Mouse (Mus musculus): Measurements from ENCODE around the gene Mvb12a. TPM values are rescaled to one million over a fixed set of nuclear protein-coding genes. Genes with fewer than 3 reads are reported as not detected.

Mvb12a gene
- total and polyA plus RNA-seq, 3 experiments, result 80.5 to 157 (median 128) TPM

DNA sequence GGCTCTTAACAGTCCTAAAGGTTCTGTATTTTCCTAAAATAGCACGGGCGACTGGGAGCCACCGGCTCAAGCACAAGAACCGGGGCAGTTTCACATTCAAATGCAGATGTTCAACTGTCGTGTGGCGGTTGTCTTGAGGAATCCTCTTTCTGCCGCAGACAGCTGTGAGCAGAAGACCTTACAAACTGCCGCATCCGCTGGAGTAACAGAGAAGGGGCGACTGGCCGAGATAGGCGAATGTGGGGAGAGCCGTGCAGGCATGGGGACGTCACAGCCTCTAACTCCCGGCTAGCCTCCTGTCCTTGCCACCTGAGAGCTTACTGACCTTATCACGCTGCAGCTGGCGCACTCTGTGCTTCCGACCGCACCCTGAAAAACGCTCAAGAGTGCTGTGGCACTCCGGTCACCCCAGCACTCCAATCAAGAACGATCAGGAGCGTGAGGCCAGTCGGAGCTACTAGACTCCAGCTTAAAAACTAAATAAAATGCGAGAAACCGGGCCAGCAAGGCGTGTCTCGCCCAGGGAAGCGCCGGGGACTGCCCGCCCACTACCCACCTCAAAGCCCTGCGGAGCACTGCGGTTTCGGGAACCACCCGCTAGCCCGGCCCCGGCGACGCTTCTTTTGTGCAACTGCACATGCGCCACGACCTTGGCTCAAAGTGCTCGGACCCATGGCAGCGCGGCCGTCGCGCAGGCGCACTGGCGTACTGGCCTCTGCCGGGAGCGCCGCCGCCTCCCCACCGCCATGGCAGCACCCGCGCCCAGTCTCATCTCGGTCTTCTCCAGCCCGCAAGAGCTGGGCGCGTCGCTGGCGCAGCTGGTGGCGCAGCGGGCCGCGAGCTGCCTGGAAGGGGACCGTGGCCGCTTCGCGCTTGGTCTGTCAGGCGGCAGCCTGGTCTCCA lies 49.0 kb downstream of the Mvb12a start, which contains the start of gene Pgls:
TSS of gene Pgls (plus strand) at position 706 of the 903 bp plus-strand sequence.
- peak; percentile 95 for DNase-seq (ENCODE audit: extremely low read depth)
- peak within 1 kb of the TSS; percentile 87 for H3K9ac ChIP-seq (ENCODE audit: insufficient read depth, low read depth)
- H3K27me3 ChIP-seq (replicated peaks), result no peaks in the 10 kb centered on the region
- in situ Hi-C loops (cut with MboI; ENCODE audit: low pct_ligation_motif_present, low pct_unique_long_range_greater_than_20kb, low sequenced_read_pairs), result no loop called here
- H3K4me1 ChIP-seq (ENCODE audit: control insufficient read depth in 1 of 2, insufficient read depth in 2 of 2), result peaks cover 36 to 67% of the 10 kb centered on the region in 2 experiments
- TF ChIP-seq ZMIZ1 (IDR thresholded peaks at IDR 0.05; ENCODE audit: low read depth, low read length) (peak; percentile 75; the same call in 1 of the 2 replicates), MEF2A (IDR thresholded peaks at IDR 0.05; ENCODE audit: borderline replicate concordance, low read depth, low read length) (peak; percentile 95), MAZ (IDR thresholded peaks at IDR 0.05; ENCODE audit: low read depth, low read length) (no peak; the same call in 1 of the 2 replicates), POLR2AphosphoS2 (IDR thresholded peaks at IDR 0.05; ENCODE audit: low read depth, low read length) (0 out of 2 replicates have a peak, but pooled peaks have one; percentile 44), IRF4 (IDR thresholded peaks at IDR 0.05; ENCODE audit: low read depth, low read length) (peak; percentile 73; the same call in 1 of the 2 replicates), TCF12 (IDR thresholded peaks at IDR 0.05; ENCODE audit: low read depth, low read length) (peak; percentile 67), KAT2A (IDR thresholded peaks at IDR 0.05; ENCODE audit: insufficient replicate concordance, low read length) (peak; percentile 71; the same call in 1 of the 2 replicates), NRF1 (IDR thresholded peaks at IDR 0.05; ENCODE audit: low read depth, low read length) (peak; percentile 99), CHD2 (IDR thresholded peaks at IDR 0.05; ENCODE audit: low read length) (peak; percentile 41; the same call in 1 of the 2 replicates), TBP (conservative IDR thresholded peaks at IDR 0.05; ENCODE audit: low read depth, low read length) (peak; percentile 33; the same call in 1 of the 2 replicates), MXI1 (IDR thresholded peaks at IDR 0.05; ENCODE audit: low read depth, low read length) (peak; percentile 46), USF2 (conservative IDR thresholded peaks at IDR 0.05; ENCODE audit: low read depth, low read length) (no peak), SIN3A (IDR thresholded peaks at IDR 0.05; ENCODE audit: low read length) (peak; percentile 53), UBTF (IDR thresholded peaks at IDR 0.05; ENCODE audit: low read depth, low read length) (peak; percentile 11; the same call in 1 of the 2 replicates), ETS1 (conservative IDR thresholded peaks at IDR 0.05; ENCODE audit: low read depth, low read length) (peak; percentile 79), HCFC1 (IDR thresholded peaks at IDR 0.05; ENCODE audit: low read depth, low read length) (peak; percentile 77), ZC3H11A (IDR thresholded peaks at IDR 0.05; ENCODE audit: low read depth, low read length) (no peak), E2F4 (IDR thresholded peaks at IDR 0.05; ENCODE audit: insufficient replicate concordance, low read depth, low read length) (no peak), EP300 (IDR thresholded peaks at IDR 0.05; ENCODE audit: low read length) (peak; percentile 77), CTCF (conservative IDR thresholded peaks at IDR 0.05 in 1 of 2, IDR thresholded peaks at IDR 0.05 in 1 of 2; ENCODE audit: low read depth in 2 of 2, low read length in 2 of 2) (no peak), BHLHE40 (IDR thresholded peaks at IDR 0.05; ENCODE audit: low read depth, low read length) (peak; percentile 49), JUN (IDR thresholded peaks at IDR 0.05; ENCODE audit: insufficient read depth, low read depth, low read length) (no peak), ELF1 (IDR thresholded peaks at IDR 0.05; ENCODE audit: low read depth, low read length) (peak; percentile 35; the same call in 1 of the 2 replicates), JUND (conservative IDR thresholded peaks at IDR 0.05; ENCODE audit: low read depth, low read length) (no peak), PAX5 (IDR thresholded peaks at IDR 0.05; ENCODE audit: low read length) (no peak), MAX (IDR thresholded peaks at IDR 0.05; ENCODE audit: low read length) (no peak), USF1 (IDR thresholded peaks at IDR 0.05; ENCODE audit: low read depth, low read length) (no peak), POLR2A (IDR thresholded peaks at IDR 0.05; ENCODE audit: low read depth, low read length) (peak; percentile 65), NELFE (IDR thresholded peaks at IDR 0.05; ENCODE audit: low read depth, low read length) (peak; percentile 68; the same call in 1 of the 2 replicates), ZKSCAN1 (IDR thresholded peaks at IDR 0.05; ENCODE audit: borderline replicate concordance, low read depth, low read length) (no peak)
- H3K79me2 ChIP-seq (replicated peaks; ENCODE audit: control insufficient read depth, extremely low read depth, insufficient read depth, poor library complexity, severe bottlenecking), result peaks cover 20% of the 10 kb centered on the region
- peaks cover 0 to 20% of the 10 kb centered on the region in 2 experiments for H3K36me3 ChIP-seq (replicated peaks in 1 of 2; ENCODE audit: control insufficient read depth in 1 of 2, insufficient read depth in 1 of 2, low read length in 1 of 2)
- peak within 1 kb of the TSS; percentile 92 for H3K27ac ChIP-seq (ENCODE audit: insufficient read depth, low read depth)
- H3K4me3 ChIP-seq (replicated peaks in 1 of 3; ENCODE audit: low read depth in 2 of 3, low read length in 2 of 3, poor library complexity in 1 of 3), result peak within 1 kb of the TSS; percentile 70 to 94 (median 89)
- H3K9me3 ChIP-seq (replicated peaks; ENCODE audit: low read length), result peaks cover 2% of the 10 kb centered on the region
- peak within 1 kb of the TSS; percentile 63 for H3K4me2 ChIP-seq (ENCODE audit: insufficient read depth, low read depth, poor library complexity, severe bottlenecking)
- dilution Hi-C loops (cut with MboI; ENCODE audit: extremely low pct_ligation_motif_present, extremely low pct_unique_long_range_greater_than_20kb, low sequenced_read_pairs), result no loop called here
